Mouse (Mus musculus) MEL (cell line): ENCODE data around the gene Dhdh. TPM values are rescaled to one million over a fixed set of nuclear protein-coding genes. Genes with fewer than 3 reads are reported as not detected.

Source experiments
- BHLHE40 ChIP-seq: IDR thresholded peaks from 2 replicates; pipeline ENCODE4 v1.6.1; 2012; ENCODE audit warnings: low read depth, mild to moderate bottlenecking, inconsistent platforms, low read length, improper control_type of control experiment, borderline replicate concordance
- CHD1 ChIP-seq: IDR thresholded peaks from 2 replicates; pipeline ENCODE4 v1.6.1; 2012; ENCODE audit warnings: low read depth, mild to moderate bottlenecking, inconsistent platforms, low read length, improper control_type of control experiment
- E2F4 ChIP-seq: IDR thresholded peaks from 2 replicates; pipeline ENCODE4 v1.6.1; 2011; ENCODE audit warnings: low read depth, low read length, improper control_type of control experiment, borderline replicate concordance
- ELF1 ChIP-seq: IDR thresholded peaks from 2 replicates; pipeline ENCODE4 v1.6.1; 2014; ENCODE audit warnings: low read depth, mild to moderate bottlenecking, inconsistent platforms, low read length, improper control_type of control experiment, moderate library complexity
- GABPA ChIP-seq: IDR thresholded peaks from 2 replicates; pipeline ENCODE4 v1.6.1; 2012; ENCODE audit warnings: low read depth, mild to moderate bottlenecking, inconsistent platforms, low read length, improper control_type of control experiment, moderate library complexity
- HCFC1 ChIP-seq: IDR thresholded peaks from 2 replicates; pipeline ENCODE4 v1.6.1; 2012; ENCODE audit warnings: low read depth, mild to moderate bottlenecking, inconsistent platforms, low read length, improper control_type of control experiment, moderate library complexity
- KAT2A ChIP-seq: conservative IDR thresholded peaks from 2 replicates; pipeline ENCODE4 v1.6.1; 2012; ENCODE audit warnings: low read depth, low read length, improper control_type of control experiment, inconsistent platforms
- MAFK ChIP-seq: IDR thresholded peaks from 2 replicates; pipeline ENCODE4 v1.6.1; 2011; ENCODE audit warnings: low read depth, mild to moderate bottlenecking, low read length, improper control_type of control experiment, borderline replicate concordance
- MAX ChIP-seq: IDR thresholded peaks from 2 replicates; pipeline ENCODE4 v1.6.1; 2011; ENCODE audit warnings: low read length, improper control_type of control experiment
- MAZ ChIP-seq: IDR thresholded peaks from 2 replicates; pipeline ENCODE4 v1.6.1; 2012; ENCODE audit warnings: low read depth, mild to moderate bottlenecking, inconsistent platforms, low read length, improper control_type of control experiment
- MEF2A ChIP-seq: IDR thresholded peaks from 2 replicates; pipeline ENCODE4 v1.6.1; 2014; ENCODE audit warnings: low read depth, mild to moderate bottlenecking, inconsistent platforms, low read length, improper control_type of control experiment; ENCODE audit not compliant: poor library complexity, insufficient replicate concordance, severe bottlenecking; ENCODE audit errors: extremely low read depth
- MYB ChIP-seq: IDR thresholded peaks from 2 replicates; pipeline ENCODE4 v1.6.1; 2011; ENCODE audit warnings: mild to moderate bottlenecking, low read depth, low read length, improper control_type of control experiment
- MYC ChIP-seq: IDR thresholded peaks from 2 replicates; pipeline ENCODE4 v1.6.1; 2011; ENCODE audit warnings: low read depth, mild to moderate bottlenecking, low read length, improper control_type of control experiment, moderate library complexity
- NELFE ChIP-seq: IDR thresholded peaks from 2 replicates; pipeline ENCODE4 v1.6.1; 2011; ENCODE audit warnings: low read depth, low read length, improper control_type of control experiment
- POLR2A ChIP-seq, 2 experiments: IDR thresholded peaks; 2 replicates each; pipeline ENCODE4 v1.6.1; 2011 to 2012; ENCODE audit warnings: low read length in 2 of 2, mild to moderate bottlenecking in 2 of 2, control low read depth in 1 of 2, improper control_type of control experiment in 1 of 2, low read depth in 1 of 2, moderate library complexity in 1 of 2; ENCODE audit not compliant: control insufficient read depth in 1 of 2, insufficient read depth in 1 of 2, poor library complexity in 1 of 2
- RAD21 ChIP-seq: IDR thresholded peaks from 2 replicates; pipeline ENCODE4 v1.6.1; 2011; ENCODE audit warnings: mild to moderate bottlenecking, low read depth, low read length, improper control_type of control experiment
- RCOR1 ChIP-seq: IDR thresholded peaks from 2 replicates; pipeline ENCODE4 v1.6.1; 2012; ENCODE audit warnings: low read depth, mild to moderate bottlenecking, inconsistent platforms, low read length, improper control_type of control experiment
- SIN3A ChIP-seq: IDR thresholded peaks from 2 replicates; pipeline ENCODE4 v1.6.1; 2012; ENCODE audit warnings: low read length, improper control_type of control experiment, inconsistent platforms
- TAL1 ChIP-seq: IDR thresholded peaks from 2 replicates; pipeline ENCODE4 v1.6.1; 2012; ENCODE audit warnings: mild to moderate bottlenecking, inconsistent platforms, low read length, moderate library complexity, mixed read lengths
- TBP ChIP-seq: IDR thresholded peaks from 2 replicates; pipeline ENCODE4 v1.8.0; 2011; ENCODE audit warnings: low read depth, low read length, improper control_type of control experiment
- TCF12 ChIP-seq: IDR thresholded peaks from 2 replicates; pipeline ENCODE4 v1.6.1; 2014; ENCODE audit warnings: low read depth, mild to moderate bottlenecking, inconsistent platforms, low read length, improper control_type of control experiment, moderate library complexity
- USF2 ChIP-seq, 2 experiments: IDR thresholded peaks; 2 replicates each; pipeline ENCODE4 v1.6.1; 2011 to 2012; ENCODE audit warnings: improper control_type of control experiment in 2 of 2, low read length in 2 of 2, borderline replicate concordance in 1 of 2, inconsistent platforms in 1 of 2, low read depth in 1 of 2, mild to moderate bottlenecking in 1 of 2; ENCODE audit not compliant: insufficient read depth in 1 of 2
- ZC3H11A ChIP-seq: IDR thresholded peaks from 2 replicates; pipeline ENCODE4 v1.6.1; 2012; ENCODE audit warnings: low read depth, mild to moderate bottlenecking, inconsistent platforms, low read length, improper control_type of control experiment
- ZMIZ1 ChIP-seq: IDR thresholded peaks from 2 replicates; pipeline ENCODE4 v1.6.1; 2012; ENCODE audit warnings: low read depth, mild to moderate bottlenecking, inconsistent platforms, low read length, improper control_type of control experiment, moderate library complexity
- ZNF384 ChIP-seq: IDR thresholded peaks from 2 replicates; pipeline ENCODE4 v1.6.1; 2012; ENCODE audit warnings: low read depth, mild to moderate bottlenecking, inconsistent platforms, low read length, improper control_type of control experiment
- polyA plus RNA-seq, 2 experiments: library from polyadenylated mRNA; stranded (reverse) in 1 of 2; unstranded in 1 of 2; fragments of >175 nt in 1 of 2; fragments of >200 nt in 1 of 2; gene quantifications; 2 replicates each; pipeline versions ENCODE4 v1.2.1 to v1.2.4; 2012; ENCODE audit warnings: low replicate concordance in 2 of 2, low read depth in 1 of 2; ENCODE audit not compliant: insufficient read length in 2 of 2, insufficient read depth in 1 of 2, missing spikeins in 1 of 2
- total RNA-seq: library from RNA; depleted of rRNA; stranded (reverse); fragments of 300-350 nt; gene quantifications from 2 replicates; pipeline ENCODE4 v1.2.3, GENCODE M21; 2012

Gene Dhdh
- total and polyA plus RNA-seq, 3 experiments = 0.08 to 1.6 TPM; not detected in 1

DNA sequence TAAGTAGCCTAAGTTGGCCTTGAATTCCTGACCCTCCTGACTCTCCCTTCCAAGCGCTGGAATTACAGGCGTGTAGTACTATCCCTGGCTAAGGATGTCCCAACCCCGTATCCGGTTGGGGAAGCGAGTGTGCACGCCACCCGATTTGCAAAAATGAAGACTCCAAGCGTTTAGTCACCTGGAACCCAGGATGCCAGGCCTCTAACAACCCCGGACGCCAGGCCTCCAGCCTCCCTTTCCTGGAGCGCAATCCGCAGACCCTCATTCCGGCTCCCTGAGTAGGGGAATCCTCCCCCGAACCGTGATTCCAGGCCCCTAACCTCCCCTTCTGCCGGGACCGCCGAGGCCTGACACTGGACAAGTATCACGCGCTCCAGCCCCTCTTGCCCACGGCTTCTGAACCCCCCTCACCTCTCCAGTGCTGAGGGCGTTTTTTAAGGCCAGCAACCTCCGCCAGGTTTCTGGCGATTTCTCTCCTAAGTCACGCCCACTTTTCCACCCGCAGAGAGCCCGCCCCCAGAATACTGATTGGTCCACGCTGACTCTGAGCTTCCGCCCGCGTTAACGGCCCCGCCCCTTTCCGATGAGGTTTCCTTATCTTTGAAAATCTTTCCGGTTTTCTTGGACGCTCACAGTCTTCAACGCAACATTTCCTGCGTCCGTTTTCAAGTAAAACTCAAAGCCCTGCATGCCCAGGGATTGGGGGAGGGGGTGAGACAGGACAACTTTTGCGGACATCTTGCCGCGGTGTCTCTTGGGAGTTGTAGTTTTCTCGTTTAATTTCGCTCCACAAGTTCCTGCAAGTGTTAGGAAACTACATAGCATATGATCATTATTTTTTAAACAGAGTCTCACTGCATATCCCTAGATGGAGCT is 21.5 kb upstream of the Dhdh start, which contains the start of gene Nucb1 (continued):
- TF ChIP-seq SIN3A = peak; percentile 98
- peak; percentile 77; the same call in 1 of the 2 replicates for TF ChIP-seq TBP
- TF ChIP-seq MAZ = no peak
- no peak for TF ChIP-seq TAL1
- TF ChIP-seq KAT2A = peak; percentile 86
- 0 out of 2 replicates have a peak, but pooled peaks have one; percentile 48 for TF ChIP-seq RCOR1
- TF ChIP-seq ZC3H11A = no peak
- peak; percentile 80 to 94 for TF ChIP-seq POLR2A (IDR thresholded peaks at IDR 0.05; ENCODE audit: control insufficient read depth in 1 of 2, insufficient read depth in 1 of 2, low read depth in 1 of 2, low read length in 2 of 2, poor library complexity in 1 of 2)
- peak; percentile 33 for TF ChIP-seq TCF12
- TF ChIP-seq ELF1 = peak; percentile 82
- TF ChIP-seq MYB = 0 out of 2 replicates have a peak, but pooled peaks have one; percentile 52
- no peak; the same call in 1 of the 2 replicates for TF ChIP-seq CHD1
- peak; percentile 75; the same call in 1 of the 2 replicates for TF ChIP-seq E2F4
- peak; percentile 95 for TF ChIP-seq ZMIZ1
- TF ChIP-seq BHLHE40 = peak; percentile 64
- no peak for TF ChIP-seq MAFK
- TF ChIP-seq MYC = no peak; the same call in 1 of the 2 replicates
- TF ChIP-seq NELFE = peak; percentile 92
- TF ChIP-seq USF2 (IDR thresholded peaks at IDR 0.05; ENCODE audit: borderline replicate concordance in 1 of 2, insufficient read depth in 1 of 2, low read depth in 1 of 2, low read length in 2 of 2) = no peak
- no peak for TF ChIP-seq ZNF384
- TF ChIP-seq GABPA = no peak
- no peak for TF ChIP-seq RAD21
- TF ChIP-seq MAX = no peak
- no peak for TF ChIP-seq MEF2A
- peak; percentile 100 for TF ChIP-seq HCFC1
